Mouse (Mus musculus) midbrain, postnatal 0 days (tissue): ENCODE measurements around the gene Kif3c. TPM values are rescaled to one million over a fixed set of nuclear protein-coding genes. Genes with fewer than 3 reads are reported as not detected.

ENCODE experiments used
- ATAC-seq: fragments of 200-750 bp; cut with Nextera tagmentation; 2 replicates; pipeline ENCODE4 v1.8.0; 2017; ENCODE audit warnings: moderate number of reproducible peaks, mild to moderate bottlenecking, moderate TSS enrichment, moderate library complexity; ENCODE audit not compliant: low FRiP score
- DNase-seq: peaks from one replicate; pipeline ENCODE4 v3.0.0-alpha.2; 2015; ENCODE audit warnings: low spot score
- H3K27ac ChIP-seq: fragments of 300-500 bp; sonication (generic); 2 replicates; pipeline ENCODE4 v1.5.1; 2014; ENCODE audit warnings: low read depth, mild to moderate bottlenecking, low read length, mixed read lengths
- H3K27me3 ChIP-seq: fragments of 300-500 bp; sonication (generic); 2 replicates; pipeline ENCODE4 v1.6.1; 2014; ENCODE audit warnings: low read length, control low read depth, mixed read lengths; ENCODE audit not compliant: insufficient read depth
- H3K36me3 ChIP-seq: fragments of 300-500 bp; sonication (generic); 2 replicates; pipeline ENCODE4 v1.6.1; 2014; ENCODE audit warnings: low read length, control low read depth, mixed read lengths; ENCODE audit not compliant: insufficient read depth
- H3K4me1 ChIP-seq: fragments of 300-500 bp; sonication (generic); 2 replicates; pipeline ENCODE4 v1.6.1; 2014; ENCODE audit warnings: mild to moderate bottlenecking, control low read depth, antibody characterized with exemption, low read length, mixed read lengths; ENCODE audit not compliant: insufficient read depth
- H3K4me2 ChIP-seq: fragments of 300-500 bp; sonication (generic); 2 replicates; pipeline ENCODE4 v1.6.1; 2014; ENCODE audit warnings: low read depth, mild to moderate bottlenecking, low read length, mixed read lengths; ENCODE audit not compliant: poor library complexity, severe bottlenecking
- H3K4me3 ChIP-seq: fragments of 300-500 bp; sonication (generic); 2 replicates; pipeline ENCODE4 v1.5.1; 2014; ENCODE audit warnings: low read depth, mild to moderate bottlenecking, low read length, moderate library complexity
- H3K9ac ChIP-seq: fragments of 300-500 bp; sonication (generic); replicated peaks from 2 replicates; pipeline ENCODE4 v1.6.1; 2014; ENCODE audit warnings: mild to moderate bottlenecking, low read length, moderate library complexity, mixed read lengths; ENCODE audit not compliant: poor library complexity, severe bottlenecking
- H3K9me3 ChIP-seq: fragments of 300-500 bp; sonication (generic); 2 replicates; pipeline ENCODE4 v1.6.1; 2016; ENCODE audit warnings: low read length, control low read depth
- CTCF ChIP-seq: IDR thresholded peaks from 2 replicates; pipeline ENCODE4 v1.5.1; 2016; ENCODE audit warnings: antibody characterized with exemption, mild to moderate bottlenecking
- WGBS: fragments of 180-500 bp; shearing (Covaris S2); extraction: QIAGEN DNeasy Blood & Tissue Kit; methylation state at CpG from one replicate; pipeline ENCODE4 v1.1.7; 2014; 5-methylcytosine and 5-hydroxymethylcytosine counted together
- polyA plus RNA-seq: library from polyadenylated mRNA; unstranded; fragments of >200 nt; fragmentation: Nextera tagmentation; extraction: Ambion mirVana; gene quantifications from 2 replicates; pipeline ENCODE4 v1.2.1, GENCODE M21; 2015
- total RNA-seq: library from RNA; depleted of rRNA; stranded (reverse); fragments of >200 nt; gene quantifications from 2 replicates; pipeline ENCODE4 v1.2.3, GENCODE M21; 2014

Gene Kif3c
- total and polyA plus RNA-seq, 2 experiments from 2014 or later: 70.7 to 176 TPM

DNA sequence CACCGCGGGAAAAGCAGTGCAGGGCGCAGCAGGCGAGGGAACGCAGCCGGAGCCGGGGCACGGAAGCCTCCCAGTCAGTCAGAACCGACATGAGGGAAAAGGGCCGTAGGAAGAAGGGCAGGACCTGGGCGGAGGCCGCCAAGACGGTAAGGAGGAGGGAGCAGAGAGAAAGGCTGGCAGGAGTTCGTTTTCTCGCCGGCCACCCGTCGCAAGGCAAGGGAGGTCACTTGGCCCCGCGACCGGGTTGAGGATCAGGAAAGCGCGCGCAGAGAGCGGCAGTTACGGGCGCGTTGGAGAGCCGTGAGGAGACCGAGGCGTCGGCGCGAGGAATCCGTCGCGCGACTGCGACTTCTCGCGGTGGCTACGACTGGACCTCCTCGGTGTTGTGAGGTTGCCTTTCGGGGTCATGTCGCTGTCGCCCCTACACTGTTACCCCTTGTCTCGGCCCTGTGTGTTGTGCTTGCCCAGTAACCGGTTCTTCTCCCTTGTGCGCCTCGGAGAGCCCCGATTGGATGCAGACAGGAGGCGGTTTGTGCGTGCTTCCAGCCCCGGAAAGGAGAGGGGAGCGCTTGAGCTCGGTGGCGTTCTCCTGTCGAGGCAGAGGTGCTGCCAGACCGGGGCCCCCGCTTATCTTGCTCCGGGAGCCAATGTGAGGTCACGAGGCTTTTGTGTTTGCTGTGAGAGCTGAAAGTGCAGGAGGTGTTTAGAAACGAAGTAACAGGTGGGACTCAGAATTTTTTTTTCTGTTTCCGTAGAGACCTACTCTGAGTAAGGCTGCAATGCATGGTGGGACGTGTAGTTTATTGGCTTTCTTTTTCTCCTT is 62.3 kb downstream of the Kif3c start:
- DNase-seq (peak; percentile 78), ATAC-seq (peak; percentile 50)
- peak overlapping the region; percentile 95 for H3K4me3 ChIP-seq
- peak; percentile 7; the same call in 1 of the 2 replicates for TF ChIP-seq CTCF
- H3K9ac ChIP-seq: peak overlapping the region; percentile 96
- H3K27me3 ChIP-seq: no peaks in the 10 kb centered on the region
- H3K9me3 ChIP-seq: no peaks in the 10 kb centered on the region
- WGBS: under 1% methylated on average over 63 of the region's 65 CpGs
- peak overlapping the region; percentile 99 for H3K27ac ChIP-seq
- no peaks in the 10 kb centered on the region for H3K36me3 ChIP-seq
- peaks cover 5% of the 10 kb centered on the region; the same call in 1 of the 2 replicates for H3K4me1 ChIP-seq
- peak overlapping the region; percentile 51 for H3K4me2 ChIP-seq

DNA sequence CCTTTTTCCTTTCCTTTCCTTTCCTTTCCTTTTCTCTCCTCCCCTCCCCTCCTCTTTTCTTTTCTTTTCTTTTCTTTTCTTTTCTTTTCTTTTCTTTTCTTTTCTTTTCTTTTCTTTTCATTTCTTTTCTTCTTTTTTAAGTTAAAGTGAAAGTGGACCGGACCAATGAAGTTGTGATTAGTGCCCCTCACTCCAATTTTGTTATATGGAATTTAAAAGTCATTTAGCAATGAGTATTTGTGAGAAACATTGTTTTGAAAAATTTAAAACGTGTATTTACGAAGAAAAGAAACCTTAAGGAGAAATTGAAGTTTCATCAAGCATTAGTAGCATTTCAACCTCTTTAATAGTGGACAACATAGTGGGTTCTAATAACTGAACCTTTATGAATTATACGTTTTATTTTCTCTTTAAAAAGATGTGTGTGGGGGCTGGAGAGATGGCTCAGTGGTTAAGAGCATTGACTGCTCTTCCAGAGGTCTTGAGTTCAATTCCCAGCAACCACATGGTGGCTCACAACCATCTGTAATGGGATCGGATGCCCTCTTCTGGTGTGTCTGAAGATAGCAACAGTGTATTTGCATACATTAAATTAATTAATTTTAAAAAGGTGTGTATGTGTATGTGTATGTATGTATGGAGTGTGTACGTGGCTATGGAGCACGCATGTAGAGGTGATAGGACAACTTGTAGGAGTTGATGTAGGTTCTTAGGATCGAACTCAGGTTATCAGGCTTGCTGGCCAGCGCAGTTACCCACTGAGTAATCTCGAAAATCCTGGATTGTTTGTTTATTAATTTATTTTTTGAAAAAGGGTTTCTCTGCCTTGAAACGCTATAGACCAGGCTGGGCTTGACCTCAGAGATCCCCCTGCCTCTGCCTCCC is 63.2 kb downstream of the Kif3c start:
- Histone ChIP-seq H3K4me1 (peaks cover 5% of the 10 kb centered on the region; the same call in 1 of the 2 replicates), H3K4me2 (peak overlapping the region; percentile 51), H3K9ac (no peak overlapping the region), H3K9me3 (no peaks in the 10 kb centered on the region), H3K27ac (no peak overlapping the region), H3K36me3 (no peaks in the 10 kb centered on the region), H3K4me3 (peak overlapping the region; percentile 95), H3K27me3 (no peaks in the 10 kb centered on the region)
- TF ChIP-seq CTCF: peak; percentile 30; the same call in 1 of the 2 replicates
- ATAC-seq (no peak), DNase-seq (no peak)
- WGBS: 70% methylated on average over 11 of the region's 11 CpGs

DNA sequence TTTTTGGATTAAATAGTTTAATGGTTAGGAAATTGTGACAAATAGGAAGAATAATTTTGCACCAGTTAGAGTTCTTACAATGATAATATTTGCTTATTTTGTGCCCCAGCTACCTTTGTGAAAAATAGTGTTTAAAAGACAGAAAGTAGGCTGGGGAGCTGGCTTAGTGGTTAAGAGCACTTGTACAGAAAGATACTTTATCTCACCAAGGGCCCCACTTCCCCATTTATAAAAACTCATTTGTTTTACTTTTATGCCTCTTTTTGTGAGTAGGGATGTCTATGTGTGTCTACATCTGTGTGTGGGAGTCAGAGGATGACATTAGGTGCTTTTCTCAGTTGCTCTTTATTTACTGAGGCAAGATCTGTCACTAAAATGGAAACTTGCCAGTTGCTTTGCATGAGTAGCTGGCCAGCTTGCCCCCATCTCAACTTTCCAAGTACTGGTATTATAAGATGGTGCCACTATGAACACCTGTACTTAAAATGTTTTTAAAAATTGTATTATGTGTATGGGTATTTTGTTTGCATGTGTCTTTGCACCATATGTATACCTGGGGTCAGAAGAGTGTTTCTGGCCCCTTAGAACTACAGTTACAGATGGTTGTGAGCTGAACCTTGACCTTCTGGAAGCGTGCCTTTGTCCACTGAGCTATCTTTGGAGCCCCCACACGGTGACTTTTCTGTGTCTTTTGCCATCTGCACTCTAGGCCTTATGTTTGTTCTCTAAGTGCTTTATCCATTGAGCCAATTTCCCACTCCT is 64.9 kb downstream of the Kif3c start:
- no peak overlapping the region for H3K4me3 ChIP-seq
- H3K4me1 ChIP-seq: peaks cover 5% of the 10 kb centered on the region; the same call in 1 of the 2 replicates
- no peak for DNase-seq
- H3K4me2 ChIP-seq: no peak overlapping the region
- H3K9ac ChIP-seq: no peak overlapping the region
- ATAC-seq: no peak
- no peaks in the 10 kb centered on the region for H3K36me3 ChIP-seq
- no peak overlapping the region for H3K27ac ChIP-seq
- H3K9me3 ChIP-seq: no peaks in the 10 kb centered on the region
- WGBS: 88% methylated on average over 2 of the region's 2 CpGs
- H3K27me3 ChIP-seq: no peaks in the 10 kb centered on the region
- no peak for TF ChIP-seq CTCF

GRCm38 (mm10) chr12:3430443-3430753 is 65.5 kb downstream of the Kif3c start:
- ATAC-seq: no peak
- Histone ChIP-seq H3K27me3 (no peaks in the 10 kb centered on the region), H3K4me3 (no peak overlapping the region), H3K4me2 (no peak overlapping the region), H3K9ac (no peak overlapping the region), H3K9me3 (no peaks in the 10 kb centered on the region), H3K4me1 (peaks cover 2% of the 10 kb centered on the region; the same call in 1 of the 2 replicates), H3K27ac (no peak overlapping the region), H3K36me3 (no peaks in the 10 kb centered on the region)
- DNase-seq: no peak
- no peak for TF ChIP-seq CTCF

GRCm38 (mm10) chr12:3430985-3431384 is 66.1 kb downstream of the Kif3c start:
- Histone ChIP-seq H3K27ac (no peak overlapping the region), H3K4me1 (no peaks in the 10 kb centered on the region; the same call in 1 of the 2 replicates), H3K27me3 (no peaks in the 10 kb centered on the region), H3K9ac (no peak overlapping the region), H3K4me2 (no peak overlapping the region), H3K4me3 (no peak overlapping the region), H3K9me3 (no peaks in the 10 kb centered on the region), H3K36me3 (no peaks in the 10 kb centered on the region)
- peak; percentile 16; the same call in 1 of the 2 replicates for TF ChIP-seq CTCF
- ATAC-seq (no peak), DNase-seq (no peak)
